Comparison of ENCODE assay signal across 23 mouse cellular contexts in genomic region chr2:108753494-108754225, GRCm38 (mm10).
"Had no signal": no experiment of that assay in that cellular context is flagged by ENCODE, and none has a peak within 500 bp of the region (broad histone marks: within the 10 kb centered on the region; RNA-seq: fewer than 3 reads in every experiment).

No protein-coding gene starts in this region.

- H3K4me3 ChIP-seq: layer of hippocampus, adult 2 months; left cerebral cortex, adult 2 months; limb, embryonic 12.5 days; limb, embryonic 15.5 days; midbrain, embryonic 12.5 days; myocyte; neural tube, embryonic 13.5 days had no signal

- H3K36me3 ChIP-seq: limb, embryonic 12.5 days; limb, embryonic 15.5 days; midbrain, embryonic 12.5 days; neural tube, embryonic 13.5 days had no signal

- H3K4me1 ChIP-seq: limb, embryonic 12.5 days; limb, embryonic 15.5 days; midbrain, embryonic 12.5 days; neural tube, embryonic 13.5 days had no signal

- DNase-seq: kidney, postnatal 25 days; layer of hippocampus, adult 9-11 months; layer of hippocampus, postnatal 36 days; liver, postnatal 0 days; lung, embryonic 14.5 days; right cerebral cortex, adult 18-20 months; right cerebral cortex, postnatal 14 days; right cerebral cortex, postnatal 4 days; thymus, postnatal 25 days had no signal

- H3K27ac ChIP-seq: kidney, postnatal 0 days; layer of hippocampus, adult 2 months; left cerebral cortex, adult 2 months; limb, embryonic 12.5 days; limb, embryonic 15.5 days; liver, embryonic 14.5 days; macrophage; midbrain, embryonic 12.5 days; neural tube, embryonic 13.5 days; stomach, postnatal 0 days had no signal

- H3K9ac ChIP-seq: limb, embryonic 12.5 days; limb, embryonic 15.5 days; liver, embryonic 14.5 days; liver, postnatal 0 days; lung, embryonic 14.5 days; midbrain, embryonic 12.5 days; neural tube, embryonic 13.5 days had no signal

- H3K27me3 ChIP-seq: limb, embryonic 12.5 days; limb, embryonic 15.5 days; midbrain, embryonic 12.5 days; neural tube, embryonic 13.5 days had no signal

- ATAC-seq: liver, postnatal 0 days; lung, postnatal 0 days; midbrain, embryonic 16.5 days had no signal

- H3K4me2 ChIP-seq: limb, embryonic 12.5 days; limb, embryonic 15.5 days; liver, embryonic 11.5 days; lung, embryonic 14.5 days; midbrain, embryonic 12.5 days; neural tube, embryonic 13.5 days had no signal

- H3K9me3 ChIP-seq: limb, embryonic 12.5 days; limb, embryonic 15.5 days; midbrain, embryonic 12.5 days; neural tube, embryonic 13.5 days had no signal
